Mouse (Mus musculus) kidney, embryonic 16.5 days (tissue): ENCODE measurements around the gene Ssbp1. TPM values are rescaled to one million over a fixed set of nuclear protein-coding genes. Genes with fewer than 3 reads are reported as not detected.

Experiments
- ATAC-seq: fragments of 200-750 bp; cut with Nextera tagmentation; 2 replicates; pipeline ENCODE4 v1.8.0; 2017; ENCODE audit warnings: moderate TSS enrichment; ENCODE audit not compliant: low FRiP score, low TSS enrichment
- H3K27ac ChIP-seq: fragments of 300-500 bp; sonication (generic); 2 replicates; pipeline ENCODE4 v1.5.1; 2014; ENCODE audit warnings: low read length
- H3K27me3 ChIP-seq: fragments of 300-500 bp; sonication (generic); 2 replicates; pipeline ENCODE4 v1.6.1; 2014; ENCODE audit warnings: low read length, control low read depth, mixed read lengths; ENCODE audit not compliant: insufficient read depth
- H3K36me3 ChIP-seq: fragments of 300-500 bp; sonication (generic); 2 replicates; pipeline ENCODE4 v1.6.1; 2014; ENCODE audit warnings: low read length, control low read depth, mixed read lengths; ENCODE audit not compliant: insufficient read depth
- H3K4me1 ChIP-seq: fragments of 300-500 bp; sonication (generic); 2 replicates; pipeline ENCODE4 v1.6.1; 2014; ENCODE audit warnings: low read length, control low read depth, mixed read lengths; ENCODE audit not compliant: insufficient read depth
- H3K4me2 ChIP-seq: fragments of 300-500 bp; sonication (generic); replicated peaks from 2 replicates; pipeline ENCODE4 v1.6.1; 2014; ENCODE audit warnings: low read depth, low read length
- H3K4me3 ChIP-seq: fragments of 300-500 bp; sonication (generic); 2 replicates; pipeline ENCODE4 v1.5.1; 2014; ENCODE audit warnings: mild to moderate bottlenecking, low read length
- H3K9ac ChIP-seq: fragments of 300-500 bp; sonication (generic); replicated peaks from 2 replicates; pipeline ENCODE4 v1.6.1; 2014; ENCODE audit warnings: low read length
- H3K9me3 ChIP-seq: fragments of 300-500 bp; sonication (generic); 2 replicates; pipeline ENCODE4 v1.6.1; 2016; ENCODE audit warnings: low read length, control low read depth
- WGBS: fragments of 180-500 bp; shearing (Covaris S2); extraction: QIAGEN DNeasy Blood & Tissue Kit; methylation state at CpG from one replicate; pipeline ENCODE4 v1.1.7; 2014; 5-methylcytosine and 5-hydroxymethylcytosine counted together
- polyA plus RNA-seq: library from polyadenylated mRNA; unstranded; fragments of >200 nt; fragmentation: Nextera tagmentation; extraction: Ambion mirVana; gene quantifications from 2 replicates; pipeline ENCODE4 v1.2.1, GENCODE M21; 2015

The Ssbp1 gene
- polyA plus RNA-seq: 161 and 169 TPM in 2 replicates

- peak; percentile 96 for ATAC-seq
- H3K9ac ChIP-seq: peak within 1 kb of the TSS; percentile 94
- peaks cover 23% of the 10 kb centered on the region for H3K36me3 ChIP-seq
- H3K4me2 ChIP-seq: peak within 1 kb of the TSS; percentile 83
- under 1% methylated on average over 54 of the region's 54 CpGs for WGBS
- H3K4me1 ChIP-seq: peaks cover 8% of the 10 kb centered on the region
- peak within 1 kb of the TSS; percentile 95 for H3K27ac ChIP-seq
- H3K4me3 ChIP-seq: peak within 1 kb of the TSS; percentile 68
- peaks cover 4% of the 10 kb centered on the region; the same call in 1 of the 2 replicates for H3K9me3 ChIP-seq
- no peaks in the 10 kb centered on the region for H3K27me3 ChIP-seq
These were observed at the start of gene Ssbp1 for GRCm38 (mm10) chr6:40470916-40471719. Gene Ssbp1, plus strand, starts transcription at chr6:40471352.

- no peak overlapping the region for H3K4me2 ChIP-seq
- 75% methylated on average over 1 of the region's 1 CpGs for WGBS
- H3K4me3 ChIP-seq: no peak overlapping the region
- peaks cover 4% of the 10 kb centered on the region; the same call in 1 of the 2 replicates for H3K36me3 ChIP-seq
- no peak for ATAC-seq
- H3K4me1 ChIP-seq: no peaks in the 10 kb centered on the region
- H3K9ac ChIP-seq: no peak overlapping the region
- no peaks in the 10 kb centered on the region for H3K27me3 ChIP-seq
- no peak overlapping the region for H3K27ac ChIP-seq
- no peaks in the 10 kb centered on the region for H3K9me3 ChIP-seq
These were observed 48.1 kb upstream of the Ssbp1 start for GRCm38 (mm10) chr6:40423013-40423412.

GRCm38 (mm10) chr6:40423774-40424173 is 47.4 kb upstream of the Ssbp1 start:
- H3K4me1 ChIP-seq: no peaks in the 10 kb centered on the region
- H3K9ac ChIP-seq: no peak overlapping the region
- 64% methylated on average over 1 of the region's 1 CpGs for WGBS
- no peaks in the 10 kb centered on the region for H3K27me3 ChIP-seq
- no peak overlapping the region for H3K27ac ChIP-seq
- ATAC-seq: no peak
- H3K9me3 ChIP-seq: no peaks in the 10 kb centered on the region
- no peak overlapping the region for H3K4me2 ChIP-seq
- no peak overlapping the region for H3K4me3 ChIP-seq
- H3K36me3 ChIP-seq: peaks cover 4% of the 10 kb centered on the region; the same call in 1 of the 2 replicates

- H3K4me3 ChIP-seq: no peak overlapping the region
- no peaks in the 10 kb centered on the region for H3K9me3 ChIP-seq
- H3K27ac ChIP-seq: no peak overlapping the region
- no peak overlapping the region for H3K9ac ChIP-seq
- peaks cover 4% of the 10 kb centered on the region; the same call in 1 of the 2 replicates for H3K4me1 ChIP-seq
- H3K27me3 ChIP-seq: no peaks in the 10 kb centered on the region
- H3K36me3 ChIP-seq: no peaks in the 10 kb centered on the region
- H3K4me2 ChIP-seq: no peak overlapping the region
- whole genome bisulfite sequencing: 87% methylated on average over 7 of the region's 7 CpGs
- no peak for ATAC-seq
These were observed 43.7 kb upstream of the Ssbp1 start for GRCm38 (mm10) chr6:40427441-40427840.

- Histone ChIP-seq H3K4me3 (no peak overlapping the region), H3K9me3 (no peaks in the 10 kb centered on the region), H3K9ac (no peak overlapping the region), H3K27me3 (no peaks in the 10 kb centered on the region), H3K4me1 (peaks cover 4% of the 10 kb centered on the region; the same call in 1 of the 2 replicates), H3K36me3 (no peaks in the 10 kb centered on the region), H3K4me2 (no peak overlapping the region), H3K27ac (no peak overlapping the region)
- no peak for ATAC-seq
- 74% methylated on average over 3 of the region's 3 CpGs for WGBS
These were observed 42.5 kb upstream of the Ssbp1 start for GRCm38 (mm10) chr6:40428696-40429095.

- peak; percentile 29; the same call in 1 of the 2 replicates for ATAC-seq
- WGBS: 68% methylated on average over 4 of the region's 4 CpGs
- H3K27me3 ChIP-seq: no peaks in the 10 kb centered on the region; the same call in 1 of the 2 replicates
- no peak overlapping the region for H3K4me2 ChIP-seq
- no peaks in the 10 kb centered on the region for H3K9me3 ChIP-seq
- peaks cover 9% of the 10 kb centered on the region for H3K4me1 ChIP-seq
- no peak overlapping the region for H3K9ac ChIP-seq
- no peak overlapping the region for H3K4me3 ChIP-seq
- H3K36me3 ChIP-seq: no peaks in the 10 kb centered on the region
- H3K27ac ChIP-seq: no peak overlapping the region
These were observed 41.6 kb upstream of the Ssbp1 start for GRCm38 (mm10) chr6:40429521-40429931.

- no peak overlapping the region for H3K4me3 ChIP-seq
- peaks cover 14% of the 10 kb centered on the region for H3K4me1 ChIP-seq
- ATAC-seq: no peak
- no peaks in the 10 kb centered on the region; the same call in 1 of the 2 replicates for H3K27me3 ChIP-seq
- H3K9ac ChIP-seq: no peak overlapping the region
- no peaks in the 10 kb centered on the region for H3K9me3 ChIP-seq
- H3K36me3 ChIP-seq: no peaks in the 10 kb centered on the region
- no peak overlapping the region for H3K4me2 ChIP-seq
- 90% methylated on average over 3 of the region's 3 CpGs for WGBS
- H3K27ac ChIP-seq: no peak overlapping the region
These were observed 40.9 kb upstream of the Ssbp1 start for GRCm38 (mm10) chr6:40430251-40430650.

- Histone ChIP-seq H3K27me3 (no peaks in the 10 kb centered on the region; the same call in 1 of the 2 replicates), H3K27ac (no peak overlapping the region), H3K4me3 (no peak overlapping the region), H3K4me2 (no peak overlapping the region), H3K36me3 (no peaks in the 10 kb centered on the region), H3K9ac (no peak overlapping the region), H3K4me1 (peaks cover 14% of the 10 kb centered on the region), H3K9me3 (no peaks in the 10 kb centered on the region)
- ATAC-seq: no peak
- WGBS: 76% methylated on average over 3 of the region's 3 CpGs
These were observed 40.3 kb upstream of the Ssbp1 start for GRCm38 (mm10) chr6:40430878-40431277.

- Histone ChIP-seq H3K4me3 (no peak overlapping the region), H3K4me1 (peaks cover 16% of the 10 kb centered on the region), H3K27ac (no peak overlapping the region), H3K9ac (no peak overlapping the region), H3K4me2 (no peak overlapping the region), H3K27me3 (no peaks in the 10 kb centered on the region; the same call in 1 of the 2 replicates), H3K36me3 (no peaks in the 10 kb centered on the region), H3K9me3 (no peaks in the 10 kb centered on the region)
- ATAC-seq: no peak
- 68% methylated on average over 4 of the region's 4 CpGs for WGBS
These were observed 39.8 kb upstream of the Ssbp1 start for GRCm38 (mm10) chr6:40431356-40431755.

- Histone ChIP-seq H3K4me3 (no peak overlapping the region), H3K27me3 (no peaks in the 10 kb centered on the region; the same call in 1 of the 2 replicates), H3K4me1 (peaks cover 18% of the 10 kb centered on the region), H3K4me2 (no peak overlapping the region), H3K27ac (no peak overlapping the region), H3K36me3 (no peaks in the 10 kb centered on the region), H3K9me3 (no peaks in the 10 kb centered on the region), H3K9ac (no peak overlapping the region)
- ATAC-seq: no peak
These were observed 39.3 kb upstream of the Ssbp1 start for GRCm38 (mm10) chr6:40431812-40432211.
